Mouse (Mus musculus) heart, adult 2 months (tissue): ENCODE results near the gene Bend6.

ENCODE experiments used
- CTCF ChIP-seq: fragments of 200-600 bp; IDR thresholded peaks from 2 replicates; pipeline ENCODE4 v1.8.1; 2022; ENCODE audit warnings: antibody characterized with exemption, mild to moderate bottlenecking, moderate library complexity
- EP300 ChIP-seq: fragments of 200-500 bp; IDR thresholded peaks from 2 replicates; pipeline ENCODE4 v1.6.1; 2011; ENCODE audit warnings: low read depth, low read length, control low read depth; ENCODE audit not compliant: insufficient read depth
- POLR2A ChIP-seq: fragments of 200-500 bp; IDR thresholded peaks from 2 replicates; pipeline ENCODE4 v1.6.1; 2011; ENCODE audit warnings: mild to moderate bottlenecking, low read depth, low read length, control low read depth; ENCODE audit not compliant: insufficient read depth

- TF ChIP-seq POLR2A (no peak), CTCF (no peak), EP300 (no peak)
Measured at GRCm38 (mm10) chr1:33908191-33908962, 761 bp upstream of the Bend6 start, which contains the start of gene Dst.
